ENCODE assay signal across 10 mouse cellular contexts in the genomic region with DNA sequence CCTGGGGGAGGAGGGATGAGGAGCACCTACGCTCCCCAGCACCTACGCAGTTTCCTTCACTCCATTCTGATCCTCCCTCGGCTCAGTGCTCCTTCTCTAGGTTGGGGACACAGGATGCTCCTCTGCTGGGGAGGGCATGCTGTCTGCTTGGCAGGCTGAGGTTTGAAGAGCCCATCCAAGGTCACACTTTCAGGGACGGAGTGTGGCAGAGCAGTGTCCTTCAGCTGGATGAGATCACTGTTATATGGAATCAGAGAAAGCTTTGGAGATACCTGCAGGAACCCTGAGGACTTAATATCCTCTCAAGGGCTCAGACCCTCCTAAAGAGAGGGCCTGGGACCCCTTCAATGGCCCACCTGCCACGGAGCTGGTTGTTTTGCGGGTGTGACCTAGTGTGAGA.
"Had no signal": no experiment of that assay in that cellular context is flagged by ENCODE, and none has a peak within 500 bp of the region (broad histone marks: within the 10 kb centered on the region; RNA-seq: fewer than 3 reads in every experiment).

No protein-coding gene starts in this region.

- DNase-seq: gastrocnemius, postnatal 25 days; heart, adult 18-20 months; heart, postnatal 14 days; heart, postnatal 36 days; kidney, adult 11 months; kidney, adult 2 months; kidney, adult 9 months; kidney, postnatal 14 days; kidney, postnatal 4 days; left cerebral cortex, postnatal 4 days had no signal
